Mouse (Mus musculus) spleen, postnatal 10 days (tissue): ENCODE data around the gene Hba-x.
A peak's percentile ranks its signal among the peaks of the same experiment; 100 is the strongest.
"Not testable (repeated sequence)": the region's sequence is repeated elsewhere in the genome, so short reads cannot be mapped to it uniquely, and the experiment has no call there.

Experiments used
- DNase-seq, 2 experiments: peaks; one replicate each; pipeline ENCODE4 v3.0.0; 2021 to 2022; ENCODE audit warnings: low spot score in 2 of 2

The Hba-x gene

GRCm38 (mm10) chr11:32285887-32286286 is 9.7 kb downstream of the Hba-x start:
- not testable (repeated sequence) for DNase-seq

GRCm38 (mm10) chr11:32286695-32287492 is 10.7 kb downstream of the Hba-x start, which contains the start of gene Hbq1b:
Hbq1b (plus strand) TSS chr11:32286965.
- DNase-seq = peak; percentile 89 to 90

- peak; percentile 59 to 70 for DNase-seq
Observed at GRCm38 (mm10) chr11:32287493-32287825, 11.3 kb downstream of the Hba-x start.

GRCm38 (mm10) chr11:32292819-32293218 is 16.6 kb downstream of the Hba-x start:
- DNase-seq = peak; percentile 39 to 51

GRCm38 (mm10) chr11:32293479-32293878 is 17.3 kb downstream of the Hba-x start:
- DNase-seq = peak in 1 of 2 experiments; percentile 41

GRCm38 (mm10) chr11:32296203-32296602 is 20.0 kb downstream of the Hba-x start, which contains the start of gene Hba-a2:
Hba-a2 (plus strand) TSS chr11:32296489.
- DNase-seq = not testable (repeated sequence)

GRCm38 (mm10) chr11:32297417-32297816 is 21.2 kb downstream of the Hba-x start:
- DNase-seq = peak in 1 of 2 experiments; percentile 31

GRCm38 (mm10) chr11:32297866-32298531 is 21.8 kb downstream of the Hba-x start:
- peak in 1 of 2 experiments; percentile 12 for DNase-seq

GRCm38 (mm10) chr11:32298532-32298918 is 22.3 kb downstream of the Hba-x start:
- DNase-seq = peak in 1 of 2 experiments; percentile 18

- DNase-seq = peak; percentile 75 to 83
Observed at GRCm38 (mm10) chr11:32299865-32300264, 23.7 kb downstream of the Hba-x start, which contains the start of gene Hbq1a. Hbq1a (plus strand) TSS chr11:32300069.

GRCm38 (mm10) chr11:32300279-32301267 is 24.4 kb downstream of the Hba-x start:
- DNase-seq = peak; percentile 27 to 36

GRCm38 (mm10) chr11:32301506-32301905 is 25.3 kb downstream of the Hba-x start:
- DNase-seq = no peak

GRCm38 (mm10) chr11:32302824-32303419 is 26.7 kb downstream of the Hba-x start:
- DNase-seq = no peak

GRCm38 (mm10) chr11:32303455-32303854 is 27.3 kb downstream of the Hba-x start:
- no peak for DNase-seq

GRCm38 (mm10) chr11:32307006-32307405 is 30.8 kb downstream of the Hba-x start:
- no peak for DNase-seq

- no peak for DNase-seq
Observed at GRCm38 (mm10) chr11:32309446-32309845, 33.2 kb downstream of the Hba-x start.

GRCm38 (mm10) chr11:32309928-32310327 is 33.7 kb downstream of the Hba-x start:
- DNase-seq = no peak

- no peak for DNase-seq
Observed at GRCm38 (mm10) chr11:32316009-32316408, 39.8 kb downstream of the Hba-x start.

- DNase-seq = no peak
Observed at GRCm38 (mm10) chr11:32320507-32321195, 44.5 kb downstream of the Hba-x start.

GRCm38 (mm10) chr11:32321196-32321565 is 45.0 kb downstream of the Hba-x start:
- DNase-seq = peak; percentile 73 to 90

- peak; percentile 89 to 93 for DNase-seq
Observed at GRCm38 (mm10) chr11:32324609-32325008, 48.4 kb downstream of the Hba-x start.
